Mouse (Mus musculus): Measurements from ENCODE around the gene Nt5c1a.
A peak's percentile ranks its signal among the peaks of the same experiment; 100 is the strongest.

The Nt5c1a gene

DNA sequence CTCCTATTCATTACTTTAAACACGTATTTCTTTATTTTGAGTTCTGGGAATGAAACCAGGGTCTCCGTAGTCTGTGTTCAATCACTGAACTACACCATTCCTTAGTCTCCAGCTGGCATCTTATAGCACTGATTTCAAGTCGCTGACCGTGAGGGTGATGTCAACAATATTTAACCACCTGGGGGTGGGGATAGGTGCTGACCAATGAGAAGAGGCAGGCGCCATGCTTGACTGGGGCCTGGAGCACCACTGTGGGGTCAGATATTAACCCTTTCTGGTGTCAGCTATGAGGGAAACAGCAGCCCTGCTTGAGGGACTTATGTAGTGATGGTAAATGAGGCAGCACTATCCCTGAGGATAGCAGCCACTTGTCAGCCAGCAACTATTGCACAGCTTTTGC lies 10.1 kb downstream of the Nt5c1a start:
- DNase-seq (ENCODE audit: low spot score in 2 of 2), result no peak

DNA sequence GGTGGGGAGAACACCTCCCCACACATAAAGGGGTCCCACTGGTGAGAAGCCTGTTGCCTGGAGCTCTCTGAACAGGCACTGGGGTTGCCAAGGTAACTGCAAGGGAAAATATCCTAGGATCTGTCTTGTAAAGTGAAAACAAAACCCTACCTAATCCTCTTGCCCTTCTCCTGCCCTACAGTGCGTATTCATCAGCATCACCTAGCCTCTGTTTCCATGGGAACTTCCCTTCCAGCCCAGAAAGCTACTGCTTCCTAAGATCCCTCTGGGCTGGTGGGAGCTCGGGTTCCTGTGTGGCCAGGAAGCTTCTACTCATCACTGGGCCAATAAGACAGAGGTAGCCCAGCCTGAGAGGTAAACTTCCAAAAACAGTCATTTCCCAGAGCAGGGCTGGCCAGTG lies 11.0 kb downstream of the Nt5c1a start:
- no peak for DNase-seq (ENCODE audit: low spot score in 2 of 2)

DNA sequence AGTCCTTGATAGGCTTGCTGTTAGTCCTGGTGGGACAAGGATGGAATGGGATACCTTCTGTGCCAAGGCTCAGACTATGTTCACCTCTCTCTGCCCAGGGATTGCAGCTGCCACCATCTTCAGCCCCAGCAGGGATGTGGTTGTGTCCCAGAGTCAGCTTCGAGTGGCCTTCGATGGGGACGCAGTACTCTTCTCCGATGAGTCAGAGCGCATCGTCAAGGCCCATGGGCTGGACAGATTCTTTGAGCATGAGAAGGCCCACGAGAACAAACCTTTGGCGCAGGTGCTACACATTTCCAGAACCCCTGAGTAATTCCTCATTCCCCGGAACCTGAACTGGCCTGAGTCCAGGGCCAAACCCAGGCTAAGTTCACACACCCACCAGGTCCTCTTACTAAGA lies 12.7 kb downstream of the Nt5c1a start:
- DNase-seq (ENCODE audit: low spot score in 2 of 2), result no peak

DNA sequence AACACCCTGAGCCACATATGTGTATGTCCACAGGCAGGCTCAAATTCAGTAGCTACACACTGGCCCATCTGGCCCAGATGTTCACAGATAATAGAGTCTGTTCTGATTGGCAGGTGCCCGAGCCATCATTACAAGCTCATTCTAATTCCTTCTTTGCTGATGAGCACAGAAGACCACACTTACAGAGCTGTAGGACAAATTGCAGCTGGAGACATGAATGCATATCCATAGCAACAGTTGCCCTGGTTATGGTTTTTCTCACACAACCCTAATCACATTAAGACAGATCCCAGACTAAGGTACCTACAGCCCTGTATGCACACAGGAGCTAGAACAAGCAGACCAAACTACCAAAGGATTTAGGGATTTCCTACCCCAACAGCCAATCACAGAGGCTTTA lies 14.1 kb downstream of the Nt5c1a start:
- DNase-seq (ENCODE audit: low spot score in 2 of 2), result no peak

DNA sequence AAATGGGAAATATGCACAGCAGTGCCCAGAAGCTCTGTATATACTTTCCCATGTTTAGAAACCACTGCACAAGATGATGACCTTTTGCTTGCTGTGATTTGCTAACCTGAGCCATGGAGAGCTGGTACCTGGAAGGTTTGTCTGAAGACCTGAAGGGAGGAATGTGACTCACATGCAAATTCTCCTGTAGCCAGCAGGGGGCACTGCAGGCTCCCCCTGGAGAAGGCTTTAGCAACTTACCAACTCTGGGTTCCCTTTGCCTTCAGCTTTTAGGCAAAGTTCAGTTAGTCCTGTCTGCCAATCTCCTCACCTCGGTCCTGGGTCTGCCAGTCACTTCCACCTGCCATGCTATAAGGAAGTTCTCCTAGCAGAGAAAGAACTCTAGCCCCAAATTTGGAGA lies 15.5 kb downstream of the Nt5c1a start:
- DNase-seq (ENCODE audit: low spot score in 2 of 2), result no peak

DNA sequence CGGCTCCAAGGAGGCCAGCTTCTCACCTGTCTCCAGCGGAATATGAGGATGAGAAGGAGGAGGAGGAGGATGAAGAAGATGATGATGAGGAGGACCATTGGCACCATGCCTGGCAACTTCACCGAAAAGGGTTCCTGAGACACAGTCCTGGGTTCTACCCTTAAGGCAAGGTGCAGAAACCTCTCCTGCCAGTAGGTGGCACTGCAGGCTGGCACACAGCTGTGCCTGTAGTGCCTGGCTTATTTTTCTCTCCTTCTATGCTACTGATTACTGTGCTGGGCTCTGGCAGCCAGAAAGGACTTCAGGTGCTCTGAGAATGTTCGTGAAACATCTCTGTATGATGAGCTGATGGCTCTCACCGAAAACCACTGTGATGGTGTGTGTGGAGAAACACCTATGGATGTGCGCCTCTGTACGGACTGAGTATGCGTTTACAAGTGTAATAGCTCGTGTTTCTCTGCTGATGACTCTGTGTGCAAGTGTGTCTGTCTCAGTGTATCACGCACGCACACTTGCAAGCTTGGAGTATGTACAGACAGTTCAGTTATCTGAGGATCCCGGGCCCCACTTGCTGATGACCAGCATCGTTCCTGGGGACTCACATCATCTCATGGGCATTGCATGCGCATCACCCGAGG lies 18.5 kb downstream of the Nt5c1a start:
- peak; percentile 74 to 79 for DNase-seq (ENCODE audit: low spot score in 2 of 2)

DNA sequence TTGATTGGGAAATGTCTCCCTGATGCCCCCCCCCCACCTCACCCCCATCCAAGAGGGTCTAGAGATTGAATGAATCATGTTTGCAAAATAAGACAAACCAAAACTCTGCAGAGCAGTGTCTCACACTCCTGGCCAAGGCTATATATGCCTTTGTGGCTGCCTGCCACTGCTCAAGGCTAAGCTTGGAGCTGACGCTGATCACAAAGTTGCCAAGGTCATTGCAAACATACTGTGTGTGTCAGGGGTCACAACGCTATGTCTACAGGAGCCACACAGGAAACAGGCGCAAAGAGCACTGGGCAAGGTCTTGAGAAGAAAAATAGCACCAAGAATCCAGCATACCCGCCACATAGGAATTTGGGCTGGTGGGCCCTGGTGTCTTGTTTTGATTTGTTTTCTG lies 19.3 kb downstream of the Nt5c1a start:
- DNase-seq (ENCODE audit: low spot score in 2 of 2), result no peak

DNA sequence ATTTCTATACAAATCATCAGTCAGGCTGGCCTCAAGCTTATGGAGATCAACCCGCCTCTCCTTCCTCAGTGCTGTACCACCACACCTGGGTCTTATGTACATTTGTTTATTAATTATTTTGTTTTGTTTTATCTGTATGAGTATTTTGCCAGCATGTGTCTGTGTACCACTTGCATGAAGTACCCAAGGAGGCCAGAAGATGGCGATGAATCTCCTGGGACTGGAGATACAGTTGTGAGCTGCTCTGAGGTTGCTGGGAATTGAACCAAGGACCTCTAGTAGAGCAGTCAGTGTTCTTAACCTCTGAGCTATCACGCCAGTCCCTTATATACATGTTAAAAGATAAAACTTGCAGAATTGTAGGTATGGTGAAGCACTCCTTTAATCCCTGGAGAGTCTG lies 22.0 kb downstream of the Nt5c1a start:
- DNase-seq (ENCODE audit: low spot score in 2 of 2), result no peak

DNA sequence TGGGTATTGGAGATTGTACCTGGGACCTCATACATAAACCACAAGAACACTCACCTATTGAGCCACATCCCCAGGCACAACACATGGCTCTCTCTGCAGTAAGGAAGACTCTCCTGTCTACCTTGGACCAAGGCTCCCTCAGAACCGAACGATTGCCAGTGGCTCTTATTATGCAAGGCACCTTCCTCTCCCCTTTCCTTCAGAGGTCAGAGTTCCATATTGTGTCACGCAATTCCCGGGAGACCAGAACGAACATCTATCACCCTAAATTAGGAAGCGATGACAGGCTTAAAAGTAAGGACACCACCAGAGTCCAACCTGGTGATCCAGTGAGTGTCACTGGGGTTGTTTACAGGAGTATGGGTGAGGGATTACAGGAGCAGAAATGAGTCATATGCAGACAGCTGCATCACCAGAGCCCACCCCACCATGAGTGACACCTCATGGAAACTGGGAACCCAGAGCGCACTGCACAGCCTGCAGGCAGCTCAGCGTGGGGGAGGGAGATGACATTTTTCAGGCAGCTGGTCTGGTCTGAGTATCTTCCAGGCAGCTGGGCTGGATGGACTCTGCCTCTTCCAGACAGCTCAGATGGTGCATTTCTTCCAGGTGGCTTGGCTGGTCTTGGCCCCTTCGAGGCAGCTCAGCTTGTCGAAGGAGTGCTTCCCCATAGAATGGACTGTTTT lies 24.6 kb downstream of the Nt5c1a start:
- DNase-seq (ENCODE audit: low spot score in 2 of 2), result no peak

DNA sequence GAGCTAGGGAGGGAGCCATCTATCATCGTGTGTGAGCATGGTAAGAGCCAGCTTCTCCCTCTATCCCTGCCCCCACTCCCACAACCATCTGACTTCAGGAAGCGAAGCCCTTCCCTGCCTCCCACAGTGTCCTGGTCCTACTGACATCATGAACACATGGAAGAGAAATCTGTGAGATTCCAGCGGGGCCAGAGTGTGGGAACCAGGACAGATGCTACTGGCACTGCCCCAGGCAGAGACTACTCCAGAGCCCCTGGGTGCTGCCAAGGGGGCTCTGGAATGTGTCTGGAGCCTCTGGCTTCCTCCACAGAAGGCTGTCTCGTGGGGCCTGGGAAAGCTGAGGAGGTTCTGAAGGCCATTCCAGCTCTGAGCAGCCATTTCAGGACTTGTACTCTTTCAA lies 26.4 kb downstream of the Nt5c1a start:
- DNase-seq (ENCODE audit: low spot score in 2 of 2), result no peak

DNA sequence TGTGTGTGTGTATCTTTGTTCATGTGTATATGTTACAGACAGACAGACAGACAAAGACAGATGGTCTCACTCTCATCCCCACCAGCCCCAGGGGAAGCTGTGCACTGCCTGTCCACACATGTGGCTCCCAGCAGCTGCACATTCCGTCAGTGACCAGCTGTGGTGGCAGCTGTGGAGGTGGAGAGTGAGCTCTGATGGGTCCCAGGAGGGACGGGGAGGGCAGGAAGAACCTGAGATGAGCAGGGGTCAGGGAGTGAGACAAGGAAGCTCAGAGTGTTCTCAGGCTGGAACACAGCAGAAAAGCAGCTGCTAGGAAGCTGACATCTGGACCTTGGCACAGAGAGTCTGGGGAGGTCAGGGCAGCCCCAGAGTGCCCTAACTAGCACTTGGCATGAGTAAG lies 27.0 kb downstream of the Nt5c1a start:
- DNase-seq (ENCODE audit: low spot score in 2 of 2), result no peak

DNA sequence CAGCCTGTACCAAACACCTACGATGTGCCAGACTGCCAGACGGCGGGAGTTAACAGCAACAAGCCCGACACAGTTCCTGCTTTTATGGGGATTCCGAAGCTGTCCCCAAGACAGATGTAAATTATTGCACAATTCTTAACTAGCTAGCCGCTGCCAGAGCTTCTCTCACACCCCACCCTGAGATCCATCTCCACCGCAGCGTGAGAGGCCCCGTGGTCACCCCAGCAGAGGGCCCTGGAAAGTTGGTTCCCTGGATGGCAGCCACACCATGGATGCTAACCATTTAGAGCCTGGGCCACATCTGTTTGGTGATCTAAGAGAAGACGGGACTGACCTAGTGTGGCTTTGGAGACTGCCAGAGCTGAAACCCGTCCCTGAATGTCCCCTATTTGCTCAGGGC lies 27.9 kb downstream of the Nt5c1a start:
- no peak for DNase-seq (ENCODE audit: low spot score in 2 of 2)

DNA sequence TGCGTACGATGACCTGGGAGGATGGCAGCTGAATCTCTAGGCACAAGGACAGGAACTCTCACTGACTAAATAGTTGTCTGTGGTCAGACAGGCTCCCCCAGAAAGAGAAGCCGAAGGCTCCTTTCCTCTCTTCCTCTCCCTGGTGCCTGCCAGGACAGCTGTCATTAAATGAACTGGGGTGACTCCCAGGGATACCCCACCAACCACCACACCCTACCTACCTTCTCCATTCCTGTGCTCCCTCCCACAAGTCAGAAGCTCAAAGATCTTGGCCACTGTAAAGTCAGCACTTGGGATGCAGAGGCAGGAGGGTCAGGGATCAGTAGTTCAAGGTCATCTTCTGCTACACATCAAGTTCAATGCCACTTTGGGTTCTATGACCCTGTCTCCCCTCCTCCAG lies 31.5 kb downstream of the Nt5c1a start:
- DNase-seq (ENCODE audit: low spot score in 2 of 2), result no peak

DNA sequence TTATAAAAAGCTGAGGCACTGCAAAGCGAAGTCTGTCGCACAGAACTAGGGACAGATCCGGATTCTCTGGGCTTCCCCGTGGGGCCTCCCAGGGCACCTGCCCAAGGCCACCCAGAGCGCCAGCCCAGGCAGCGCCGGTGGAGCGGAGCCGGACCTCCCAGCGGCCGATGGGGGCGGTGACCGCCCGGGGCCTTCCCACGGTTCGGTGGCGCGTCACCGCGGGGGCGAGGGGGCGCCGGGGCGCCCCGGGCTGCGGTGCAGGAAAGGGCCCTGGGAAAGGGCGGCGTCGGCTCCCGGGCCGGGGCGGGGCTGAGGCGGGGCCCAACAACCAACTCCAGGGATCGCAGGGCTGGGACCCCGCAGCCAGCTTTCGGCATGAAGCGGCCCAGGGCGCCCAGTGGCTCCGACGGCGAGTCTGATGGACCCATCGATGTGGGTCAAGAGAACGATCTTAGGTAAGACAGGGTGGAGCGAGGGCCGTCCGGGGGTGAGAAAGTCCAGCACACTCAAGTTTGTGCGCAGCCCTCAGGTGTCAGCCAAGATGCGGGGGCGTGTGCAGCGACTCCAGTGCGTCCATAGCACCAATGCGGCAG lies 32.3 kb downstream of the Nt5c1a start, which contains the start of gene Heyl:
Heyl (plus strand) TSS at position 65 of the 593 bp plus-strand sequence.
- DNase-seq (ENCODE audit: low spot score in 2 of 2), result no peak

DNA sequence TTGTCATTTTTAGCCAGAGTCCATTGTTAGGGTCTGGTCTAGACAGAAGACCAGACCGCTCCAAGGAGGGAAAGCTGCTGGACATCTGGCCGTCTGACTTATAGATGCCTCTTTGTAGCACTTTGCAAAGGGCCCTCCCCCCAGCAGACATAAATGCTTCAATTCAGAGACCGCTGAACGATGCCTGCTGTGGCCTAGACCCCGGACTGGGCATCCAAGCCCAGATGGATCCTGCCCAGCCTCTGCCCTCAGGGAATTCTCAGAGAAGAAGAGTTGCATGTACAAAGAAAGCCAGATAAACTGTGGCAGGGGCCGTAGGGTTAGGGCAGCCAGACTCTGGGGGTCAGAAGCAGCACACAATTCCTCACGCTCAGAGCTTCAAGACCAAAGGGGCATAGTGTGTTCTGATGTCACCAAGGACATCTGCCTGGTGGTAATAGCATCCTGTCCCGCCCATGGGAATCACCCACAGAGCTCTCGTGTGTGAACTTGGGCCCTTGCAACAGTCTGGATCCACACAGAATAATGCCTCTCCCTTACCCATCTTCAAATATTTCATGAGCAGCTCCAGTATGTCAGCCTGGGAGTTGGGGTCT lies 34.6 kb downstream of the Nt5c1a start:
- no peak for DNase-seq (ENCODE audit: low spot score in 2 of 2)

DNA sequence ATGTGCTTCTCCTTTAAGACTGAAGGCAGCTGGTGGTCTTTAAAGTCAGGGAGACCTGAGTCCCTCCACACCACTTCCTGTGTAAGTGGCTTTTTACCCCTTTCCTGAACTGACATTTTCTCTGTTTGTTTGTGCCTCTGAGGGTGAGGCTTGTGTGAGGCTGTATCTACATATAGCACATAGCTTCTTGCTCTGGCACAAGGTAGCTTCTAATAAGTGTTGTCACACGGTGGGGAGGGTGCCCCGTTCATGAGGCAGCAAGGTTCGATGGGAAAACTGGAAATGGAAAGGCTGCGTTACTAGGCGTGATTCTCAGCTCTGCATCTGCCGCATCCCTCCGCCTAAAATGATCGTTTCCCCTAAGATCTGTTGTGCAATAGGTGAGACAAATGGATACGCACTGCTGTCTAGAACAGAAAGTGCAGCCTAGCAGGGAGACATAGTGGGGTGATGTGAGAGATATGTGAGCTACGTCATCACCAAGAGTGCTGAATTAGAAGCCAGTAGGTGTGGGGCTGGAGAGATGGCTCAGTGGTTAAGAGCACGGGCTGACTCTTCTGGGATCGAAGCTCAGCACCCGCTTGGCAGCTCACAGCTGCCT lies 35.2 kb downstream of the Nt5c1a start:
- DNase-seq (ENCODE audit: low spot score in 2 of 2), result no peak

DNA sequence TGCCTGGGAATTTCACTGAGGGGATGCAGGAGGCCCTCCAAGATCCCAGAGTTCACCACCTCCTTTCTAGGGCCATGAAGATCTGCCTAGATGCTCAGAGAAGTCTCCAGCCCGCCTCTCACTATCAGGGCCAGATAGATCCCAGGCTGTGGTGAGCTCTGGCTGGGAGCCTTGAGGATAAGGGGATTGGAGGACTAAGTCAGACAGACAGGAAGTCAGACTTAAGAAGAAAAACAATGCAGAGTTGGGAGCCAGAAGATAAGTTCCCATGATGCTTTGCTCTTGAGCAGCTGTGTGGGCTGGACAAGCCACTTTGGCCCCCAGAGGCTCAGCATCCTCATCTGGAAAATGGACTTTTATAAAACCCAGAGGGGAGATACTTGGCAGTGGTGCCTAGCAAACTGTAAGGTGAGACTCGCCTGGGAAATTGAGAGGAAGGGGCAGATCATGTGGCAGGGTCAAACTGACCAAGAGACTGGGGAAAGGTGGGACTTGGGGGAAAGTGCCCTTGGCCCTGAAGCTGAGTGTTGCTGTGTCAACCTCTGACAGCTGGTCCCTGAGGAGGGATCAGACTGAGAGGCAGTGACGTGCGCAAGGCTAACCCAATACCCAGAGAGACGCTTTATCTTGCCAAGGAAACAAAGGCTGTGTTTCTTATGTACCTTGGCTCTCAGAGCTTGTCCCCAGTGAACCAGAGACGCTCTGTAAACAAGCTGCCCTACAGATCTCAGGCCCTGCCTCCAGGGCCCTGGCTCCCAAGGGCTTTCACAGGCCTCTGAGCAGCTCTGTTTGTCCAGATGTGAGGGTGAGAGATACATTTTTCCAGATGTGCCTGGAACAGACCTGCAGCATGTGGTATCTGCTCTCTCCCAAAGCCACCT lies 36.3 kb downstream of the Nt5c1a start:
- no peak for DNase-seq (ENCODE audit: low spot score in 2 of 2)

DNA sequence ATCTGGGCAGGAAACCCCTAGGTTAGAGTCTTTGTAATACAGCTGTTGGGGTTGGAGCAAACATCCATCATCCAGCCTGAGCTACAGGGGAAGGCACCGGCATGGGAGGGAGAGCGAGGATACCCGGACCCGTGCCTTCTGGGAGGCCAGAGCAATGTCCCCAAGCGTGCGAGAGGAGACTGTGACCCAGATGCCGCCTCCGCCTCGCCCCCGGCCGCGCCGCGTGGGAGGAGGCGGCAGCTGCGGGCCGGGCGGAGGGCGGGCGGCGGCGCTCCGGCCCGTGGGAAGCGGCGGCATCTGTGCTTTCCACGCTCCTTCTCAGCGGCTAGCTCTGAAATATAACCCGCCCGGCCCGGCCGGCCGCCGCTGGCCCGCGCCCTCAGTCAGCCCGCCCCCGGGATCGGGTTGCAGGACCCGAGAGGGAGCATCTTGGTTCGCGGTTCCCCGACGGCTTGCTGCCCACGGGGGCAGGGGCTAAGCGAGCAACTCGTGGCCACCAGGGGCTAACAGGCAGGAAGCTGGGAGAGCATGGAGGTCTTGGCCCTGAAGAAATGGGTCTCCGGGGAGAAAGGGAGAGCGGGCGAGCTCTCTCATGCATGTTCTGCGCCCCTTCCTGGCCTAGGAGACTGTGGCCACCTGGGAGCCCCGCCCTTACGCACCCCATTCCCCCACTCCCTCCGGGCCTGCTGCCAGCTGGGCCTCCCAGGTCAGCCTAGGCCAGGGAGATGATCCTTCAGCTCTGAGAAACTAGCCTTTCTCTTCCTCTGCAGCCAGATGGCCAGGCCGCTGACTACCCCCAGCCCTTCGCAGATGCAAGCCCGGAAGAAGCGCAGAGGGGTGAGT lies 38.3 kb downstream of the Nt5c1a start:
- no peak for DNase-seq (ENCODE audit: low spot score in 2 of 2)

DNA sequence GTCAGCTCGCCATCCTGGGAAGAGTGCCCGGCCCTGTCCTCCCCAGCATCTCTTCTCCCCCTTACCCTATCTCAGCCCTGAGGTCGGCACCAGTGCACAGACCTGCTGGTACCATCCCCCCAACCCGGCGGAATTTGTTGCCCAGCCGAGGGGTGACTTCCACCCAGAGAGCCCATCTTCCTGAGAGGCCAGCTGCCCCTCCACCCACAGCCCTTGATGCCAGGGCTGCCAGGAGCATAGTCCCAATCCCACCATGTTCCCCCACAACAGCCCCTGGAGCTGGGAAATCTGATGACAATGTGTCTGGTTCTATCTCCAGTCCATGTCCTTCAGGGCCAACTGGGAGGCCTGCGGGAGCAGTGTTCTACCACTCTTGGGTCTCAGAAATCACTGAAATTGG lies 44.9 kb downstream of the Nt5c1a start:
- no peak for DNase-seq (ENCODE audit: low spot score in 2 of 2)

DNA sequence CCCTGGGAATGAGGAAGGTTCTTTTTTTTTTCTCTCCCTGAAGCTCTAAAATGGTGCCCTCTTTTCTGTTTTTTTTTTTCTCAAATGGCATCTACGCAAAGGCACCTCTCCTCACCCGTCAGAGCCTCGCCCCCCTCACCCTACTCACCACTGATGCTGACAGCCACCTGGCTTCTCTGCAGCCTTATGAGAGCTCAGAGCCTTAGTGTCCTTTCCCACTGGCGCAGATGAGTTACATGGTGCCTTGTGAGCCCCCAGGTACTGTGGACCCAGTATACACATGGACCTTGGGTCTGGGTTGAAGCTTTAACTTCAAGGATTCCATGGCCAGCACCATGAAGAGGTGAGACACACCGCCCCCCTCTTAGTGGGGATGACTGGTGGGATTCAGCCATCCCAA lies 45.3 kb downstream of the Nt5c1a start:
- no peak for DNase-seq (ENCODE audit: low spot score in 2 of 2)
